Mouse (Mus musculus): Measurements from ENCODE around the gene 2610528J11Rik. TPM values are rescaled to one million over a fixed set of nuclear protein-coding genes. Genes with fewer than 3 reads are reported as not detected.

2610528J11Rik gene
- total RNA-seq, 2 experiments from 2014 or later, result not detected

DNA sequence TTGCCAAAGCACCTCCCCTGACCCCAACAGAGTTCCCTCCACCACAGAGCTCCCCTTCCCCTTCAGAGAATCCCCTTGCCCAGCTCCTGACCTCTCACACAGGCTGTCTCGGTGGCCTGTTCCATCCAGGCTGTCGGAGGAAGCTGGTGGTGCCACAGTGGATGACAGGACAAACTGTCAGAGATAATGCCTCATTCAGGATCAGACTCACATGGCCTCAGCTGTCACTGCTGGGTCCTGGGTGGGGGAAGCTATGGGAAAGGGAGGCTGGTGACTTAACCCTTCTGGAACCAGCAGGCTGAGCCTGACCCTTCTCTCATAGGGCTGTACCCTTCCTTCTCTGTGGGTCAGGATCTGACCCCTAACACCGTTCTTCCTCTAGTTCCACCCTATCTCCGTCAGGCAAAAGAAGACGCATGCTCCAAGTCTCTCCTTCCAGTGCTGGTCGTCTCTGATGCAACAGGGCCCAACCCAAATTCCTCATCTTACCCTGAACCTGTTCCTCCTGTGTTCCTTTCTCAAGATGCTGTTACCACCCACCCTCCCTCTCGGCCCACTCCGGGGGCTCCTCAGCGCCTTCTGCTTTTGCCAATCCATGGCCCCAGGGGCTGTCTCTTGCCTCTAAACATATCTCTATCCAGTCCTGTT lies 15.8 kb downstream of the 2610528J11Rik start:
- no peak for DNase-seq (ENCODE audit: low spot score)

DNA sequence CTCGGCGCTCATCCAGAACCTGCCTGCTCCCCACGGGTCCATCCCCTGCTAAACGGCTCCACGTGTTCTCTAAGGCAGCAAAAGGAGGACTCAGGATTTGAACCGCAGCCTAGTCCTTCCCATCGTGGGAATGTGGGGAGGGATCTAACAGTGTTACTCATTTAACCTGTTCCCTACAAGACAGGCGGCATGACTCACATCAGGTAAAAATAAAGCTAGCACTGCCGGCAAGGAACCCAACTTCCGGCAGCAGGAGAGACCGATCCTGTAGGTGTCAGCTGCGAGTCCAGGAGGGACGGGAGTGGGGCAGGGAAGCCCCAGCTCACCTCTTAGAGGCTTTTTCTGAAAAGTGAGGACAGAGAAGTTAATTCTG lies 16.3 kb downstream of the 2610528J11Rik start:
- no peak for DNase-seq (ENCODE audit: low spot score)

DNA sequence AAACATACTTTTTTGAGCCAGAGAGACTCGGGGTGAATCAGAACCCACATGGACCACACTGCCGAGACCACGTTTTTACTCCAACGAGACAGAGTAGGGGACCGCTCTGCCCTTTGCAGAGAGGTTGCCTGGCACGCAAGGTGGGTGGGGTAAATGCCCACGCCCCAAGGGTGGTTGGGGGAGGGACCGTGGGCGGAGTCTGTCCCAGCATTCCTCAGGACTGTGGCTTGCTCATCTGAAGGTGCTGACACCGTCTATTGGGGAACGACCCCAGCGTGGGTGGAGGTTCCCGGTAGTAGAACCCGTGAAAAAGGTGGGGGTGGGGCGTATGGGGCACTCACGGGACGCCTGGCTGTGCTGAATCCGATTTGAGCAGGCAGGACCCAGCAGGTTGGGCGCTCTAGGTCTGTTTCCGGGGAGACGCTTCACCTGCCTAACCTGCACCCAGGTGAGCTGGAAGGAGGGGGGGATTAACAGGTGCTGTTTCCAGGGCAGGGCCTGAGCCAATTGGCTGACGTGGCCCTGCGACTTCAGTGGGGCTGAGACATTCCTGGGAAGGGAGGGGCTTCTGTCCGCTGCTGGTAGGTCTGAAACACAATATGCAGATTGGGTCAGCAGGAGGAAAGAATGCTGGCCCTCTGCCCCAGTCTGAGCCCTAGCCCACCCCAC lies 16.9 kb downstream of the 2610528J11Rik start, which contains the start of gene Tmem125:
Tmem125 (minus strand) TSS at position 453 of the 669 bp plus-strand sequence.
- DNase-seq (ENCODE audit: low spot score), result no peak

DNA sequence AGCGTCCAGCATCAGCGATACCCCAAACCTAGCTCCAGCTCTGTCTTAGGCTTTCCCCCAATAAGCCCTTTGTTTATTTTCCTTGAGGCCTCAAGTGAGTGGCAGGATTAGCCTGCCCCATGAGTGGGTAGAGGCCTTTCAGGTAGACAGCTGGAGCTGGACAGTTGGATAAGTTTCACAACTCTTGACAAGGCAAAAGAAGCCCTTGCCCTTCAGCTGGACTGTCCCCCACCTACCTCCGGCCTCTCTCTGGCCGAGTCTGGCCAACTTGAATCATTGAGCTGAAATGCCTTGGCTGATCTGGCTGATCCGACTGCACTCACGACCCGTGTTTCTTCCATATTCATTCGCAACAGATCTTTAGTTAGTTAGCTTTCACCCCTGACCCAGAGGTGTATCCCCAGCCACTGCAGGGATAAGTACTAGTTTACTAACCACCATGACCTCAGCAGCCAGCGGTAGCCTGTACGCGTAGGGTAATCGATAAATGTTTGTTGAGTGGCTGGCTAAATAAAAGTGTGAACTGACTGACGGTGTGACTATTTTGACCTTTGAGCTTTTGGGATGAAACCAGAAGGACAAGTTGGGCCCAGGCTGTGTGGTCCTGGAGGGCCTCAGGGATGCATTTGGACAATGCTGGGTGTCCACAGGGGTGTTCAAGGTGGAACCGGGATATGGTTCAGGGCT lies 17.8 kb downstream of the 2610528J11Rik start:
- no peak for DNase-seq (ENCODE audit: low spot score)

DNA sequence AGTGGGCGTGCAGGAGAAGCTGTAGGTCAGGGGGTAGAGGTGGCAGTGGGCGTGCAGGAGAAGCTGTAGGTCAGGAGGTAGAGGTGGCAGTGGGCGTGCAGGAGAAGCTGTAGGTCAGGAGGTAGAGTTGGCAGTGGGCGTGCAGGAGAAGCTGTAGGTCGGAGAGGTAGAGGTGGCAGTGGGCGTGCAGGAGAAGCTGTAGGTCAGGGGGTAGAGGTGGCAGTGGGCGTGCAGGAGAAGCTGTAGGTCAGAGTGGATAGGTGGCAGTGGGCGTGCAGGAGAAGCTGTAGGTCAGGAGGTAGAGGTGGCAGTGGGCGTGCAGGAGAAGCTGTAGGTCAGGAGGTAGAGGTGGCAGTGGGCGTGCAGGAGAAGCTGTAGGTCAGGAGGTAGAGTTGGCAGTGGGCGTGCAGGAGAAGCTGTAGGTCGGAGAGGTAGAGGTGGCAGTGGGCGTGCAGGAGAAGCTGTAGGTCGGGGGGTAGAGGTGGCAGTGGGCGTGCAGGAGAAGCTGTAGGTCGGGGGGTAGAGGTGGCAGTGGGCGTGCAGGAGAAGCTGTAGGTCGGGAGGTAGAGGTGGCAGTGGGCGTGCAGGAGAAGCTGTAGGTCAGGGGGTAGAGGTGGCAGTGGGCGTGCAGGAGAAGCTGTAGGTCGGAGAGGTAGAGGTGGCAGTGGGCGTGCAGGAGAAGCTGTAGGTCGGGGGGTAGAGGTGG lies 20.8 kb downstream of the 2610528J11Rik start:
- peak; percentile 78 for DNase-seq (ENCODE audit: low spot score)

DNA sequence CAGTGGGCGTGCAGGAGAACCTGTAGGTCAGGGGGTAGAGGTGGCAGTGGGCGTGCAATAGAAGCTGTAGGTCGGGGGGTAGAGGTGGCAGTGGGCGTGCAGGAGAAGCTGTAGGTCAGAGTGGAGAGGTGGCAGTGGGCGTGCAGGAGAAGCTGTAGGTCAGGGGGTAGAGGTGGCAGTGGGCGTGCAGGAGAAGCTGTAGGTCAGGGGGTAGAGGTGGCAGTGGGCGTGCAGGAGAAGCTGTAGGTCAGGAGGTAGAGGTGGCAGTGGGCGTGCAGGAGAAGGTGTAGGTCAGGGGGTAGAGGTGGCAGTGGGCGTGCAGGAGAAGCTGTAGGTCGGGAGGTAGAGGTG lies 21.3 kb downstream of the 2610528J11Rik start:
- peak; percentile 51 for DNase-seq (ENCODE audit: low spot score)

DNA sequence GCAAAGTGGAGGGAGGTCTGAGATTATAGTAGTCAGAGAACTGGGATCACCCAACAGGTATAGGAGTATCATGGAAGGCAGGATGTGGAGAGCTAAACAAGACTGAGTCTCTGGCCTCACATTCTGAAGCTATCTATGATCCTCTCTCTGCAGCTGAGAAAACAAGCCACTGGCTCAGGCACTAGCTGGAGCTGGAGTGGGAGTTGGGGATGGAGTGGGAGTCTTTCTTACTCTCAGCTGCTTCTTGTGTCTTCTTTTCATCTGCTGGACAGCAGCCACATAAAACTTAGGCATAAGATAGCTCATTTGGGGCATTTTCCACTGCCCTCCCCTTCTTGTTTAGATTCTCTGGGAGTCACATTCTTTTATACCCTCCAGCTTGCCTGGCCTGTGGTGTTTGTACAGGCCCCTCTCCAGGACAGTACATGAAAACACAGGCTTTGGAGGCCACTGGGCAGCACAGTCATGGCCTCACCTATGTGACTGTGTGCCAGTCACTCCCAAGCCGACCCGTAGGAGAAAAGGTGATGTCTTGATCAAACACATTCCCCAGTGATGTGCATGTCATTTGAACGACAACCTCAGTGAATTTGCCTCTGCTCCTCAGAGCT lies 26.3 kb downstream of the 2610528J11Rik start:
- DNase-seq (ENCODE audit: low spot score), result no peak

DNA sequence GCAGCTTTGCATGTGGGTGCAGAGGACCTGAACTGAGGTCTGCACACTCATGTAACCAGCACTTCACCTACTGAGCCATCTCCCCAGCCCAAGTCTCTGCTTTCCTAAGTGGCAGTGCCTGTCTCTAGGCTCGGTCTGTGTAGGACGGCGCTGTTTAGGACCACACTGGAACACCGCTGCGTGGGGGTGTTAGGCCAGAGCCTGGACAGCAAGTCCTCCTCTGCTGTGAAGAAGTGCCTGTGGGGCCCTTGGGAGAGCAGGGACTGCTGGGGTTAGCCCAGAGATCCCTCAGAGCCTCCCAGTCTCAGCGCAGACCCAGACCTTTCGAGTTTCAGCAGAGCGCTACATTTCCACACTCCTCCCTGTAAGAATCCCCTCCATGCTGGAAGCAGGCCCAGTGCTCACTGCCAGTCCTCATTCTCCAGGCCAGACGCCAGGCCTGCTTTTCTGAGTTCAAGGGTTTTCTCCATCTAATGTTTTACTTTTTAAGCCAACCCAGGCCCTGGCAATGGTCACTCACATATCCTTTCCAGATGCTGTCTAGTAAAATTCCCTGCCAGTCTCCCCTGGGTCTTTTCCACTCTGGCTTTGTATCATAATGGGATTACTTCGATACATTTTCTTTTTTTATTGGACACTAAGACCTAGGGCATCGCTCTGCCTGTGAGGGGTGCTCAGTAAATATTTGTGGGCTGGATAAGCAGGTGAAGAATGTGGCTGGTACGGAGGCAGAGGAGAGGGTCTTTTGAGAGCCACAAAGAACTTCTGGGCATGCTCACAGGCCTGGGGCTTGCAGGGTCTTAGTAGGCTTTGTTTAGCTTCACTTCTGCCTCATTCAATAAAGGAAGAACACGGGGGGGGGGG lies 37.5 kb downstream of the 2610528J11Rik start:
- no peak for DNase-seq (ENCODE audit: low spot score)

DNA sequence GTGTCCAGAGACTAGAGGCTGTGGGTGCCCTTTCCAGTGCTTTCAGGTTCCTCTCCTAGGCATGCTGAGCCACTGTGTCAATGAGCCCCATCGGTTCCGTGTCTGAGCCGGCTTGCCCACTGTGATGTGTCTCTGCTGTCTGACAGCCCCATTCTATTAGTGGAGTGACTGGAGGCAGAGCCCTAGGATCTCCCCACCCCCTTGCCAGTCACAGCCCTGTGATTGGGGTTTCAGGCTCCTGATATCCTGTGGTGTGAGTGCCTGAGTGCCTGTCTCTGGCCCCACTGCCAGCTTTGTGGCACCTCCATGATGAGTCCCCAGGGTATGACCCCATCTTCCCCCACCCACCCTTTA lies 38.1 kb downstream of the 2610528J11Rik start:
- DNase-seq (ENCODE audit: low spot score), result no peak

DNA sequence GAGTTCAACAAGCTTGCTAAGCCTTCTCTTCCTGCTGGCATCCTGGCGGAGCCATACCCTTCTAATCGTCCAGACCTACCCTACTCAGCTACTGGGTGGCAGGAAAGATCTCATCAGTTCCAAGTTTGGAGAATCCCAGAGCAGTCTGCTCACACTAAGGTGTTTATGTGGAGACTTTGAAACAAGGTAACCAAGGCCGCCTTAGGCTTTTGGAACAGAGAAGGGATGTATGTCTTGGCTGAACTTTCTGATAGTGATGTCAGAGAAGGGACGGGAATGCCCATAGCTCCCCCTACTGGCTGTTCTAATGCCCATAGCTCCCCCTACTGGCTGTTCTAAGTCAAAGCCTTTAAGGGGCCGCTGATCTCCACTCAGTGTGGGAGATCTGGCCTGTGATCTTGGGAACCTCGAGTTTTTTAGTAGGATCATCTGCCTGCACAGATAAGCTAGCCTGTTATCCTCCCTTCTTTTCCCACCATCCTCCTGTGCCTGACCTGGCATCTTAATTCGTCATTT lies 39.4 kb downstream of the 2610528J11Rik start:
- DNase-seq (ENCODE audit: low spot score), result no peak

DNA sequence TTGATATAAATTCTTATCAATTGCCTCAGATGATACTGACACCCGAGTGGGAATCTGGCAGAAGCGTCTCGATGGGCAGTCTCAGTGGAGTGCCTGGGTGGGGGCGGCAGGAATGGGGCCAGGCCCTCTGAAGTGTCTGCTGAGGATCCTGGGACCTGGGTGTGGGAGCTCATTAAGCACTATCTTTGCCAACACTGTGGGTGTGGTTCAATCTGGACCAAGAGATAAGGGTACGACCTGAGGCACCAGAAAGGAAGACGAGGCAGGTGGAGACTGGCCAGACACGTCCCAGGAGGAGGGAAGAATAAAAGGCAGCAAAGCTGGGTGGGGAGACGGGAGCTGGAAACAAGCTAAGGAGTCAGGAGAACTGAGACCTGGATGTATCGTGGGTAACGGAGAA lies 41.9 kb downstream of the 2610528J11Rik start:
- DNase-seq (ENCODE audit: low spot score), result no peak

DNA sequence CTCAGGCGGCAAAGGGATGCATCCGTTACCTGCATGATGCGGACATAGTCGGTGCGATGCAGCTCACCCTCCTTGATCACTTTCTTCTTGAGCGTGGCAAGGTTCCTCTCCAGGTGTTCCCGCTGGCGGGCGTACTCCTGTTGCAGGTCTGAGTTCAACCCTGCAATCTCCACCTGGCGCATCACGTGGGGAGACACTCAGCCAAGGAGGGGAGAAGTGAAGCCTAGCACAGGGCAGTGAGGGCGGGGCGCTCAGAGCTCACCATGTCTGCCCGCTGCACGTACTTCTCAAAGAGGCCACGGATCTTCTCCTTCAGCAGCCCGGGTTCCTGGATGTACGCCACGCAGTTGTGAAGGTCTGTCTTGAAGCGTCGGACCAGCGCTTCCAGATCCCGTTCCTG lies 42.5 kb downstream of the 2610528J11Rik start:
- no peak for DNase-seq (ENCODE audit: low spot score)

DNA sequence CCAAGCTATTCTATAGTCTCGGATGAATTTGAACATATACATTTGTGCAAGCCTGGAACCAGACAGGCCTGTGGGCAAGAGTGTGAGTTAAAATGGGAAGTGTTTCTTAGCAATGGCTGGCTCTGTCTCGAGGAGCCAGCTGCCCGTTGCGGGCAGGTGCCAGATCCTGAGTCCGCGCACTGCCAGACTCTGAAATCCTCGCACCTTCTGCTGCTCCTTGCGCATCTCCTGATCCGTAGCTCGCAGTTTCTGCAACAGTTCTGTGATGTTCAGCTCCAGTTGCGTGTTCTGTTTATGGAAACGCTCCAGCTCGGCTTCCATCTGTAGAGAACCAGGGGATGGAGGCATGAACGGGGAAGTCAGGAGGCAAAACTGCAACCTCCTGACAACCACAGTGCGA lies 44.6 kb downstream of the 2610528J11Rik start:
- no peak for DNase-seq (ENCODE audit: low spot score)

DNA sequence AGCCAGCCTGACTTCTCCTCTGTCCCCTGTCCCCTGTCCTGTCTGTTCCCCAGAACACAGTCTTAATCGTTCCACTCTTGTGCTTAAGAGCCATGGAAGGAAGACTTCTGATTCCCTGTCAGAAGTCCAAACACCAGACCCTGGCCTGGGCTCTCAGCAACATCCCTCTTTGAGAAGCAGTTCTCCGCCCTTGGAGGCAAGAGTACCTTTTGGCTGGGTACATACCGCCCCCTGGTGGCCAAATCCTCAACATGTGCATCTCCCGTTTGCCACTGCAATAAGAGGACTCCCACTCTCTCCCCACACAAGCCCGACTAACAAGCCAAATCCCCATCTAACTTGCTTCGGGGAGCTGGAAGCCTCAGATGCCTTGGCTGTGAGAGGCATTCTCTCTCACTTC lies 49.3 kb downstream of the 2610528J11Rik start:
- peak; percentile 39 for DNase-seq (ENCODE audit: low spot score)

DNA sequence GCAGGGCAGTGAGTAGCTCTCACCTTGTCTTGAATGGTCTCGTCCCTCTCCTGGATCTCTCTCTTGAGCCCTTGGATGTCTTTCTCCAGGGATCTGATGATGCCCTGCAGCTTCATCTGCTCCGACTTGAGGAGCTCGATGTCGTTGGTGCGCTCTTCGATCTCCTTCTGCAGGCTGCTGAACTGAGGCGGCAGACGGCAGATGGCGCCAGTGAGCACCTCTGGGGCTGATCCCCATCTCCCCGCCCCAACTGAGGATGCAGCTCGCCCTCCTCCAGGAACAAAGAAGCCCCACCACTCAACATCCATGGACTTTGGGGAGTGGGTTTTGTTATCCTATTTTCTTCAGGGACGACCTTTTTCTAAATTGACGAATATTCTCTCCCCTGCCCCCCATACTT lies 52.5 kb downstream of the 2610528J11Rik start:
- DNase-seq (ENCODE audit: low spot score), result no peak

Other genes starting within 250 kb of the 2610528J11Rik start
- 1 to 10 TPM; 2.0 to 2.2 TPM for gene Ptprf, start 235.6 kb upstream of the 2610528J11Rik start, total RNA-seq (2021)
- 1 to 10 TPM; 4.6 to 5.6 TPM for gene Szt2, start 117.7 kb upstream of the 2610528J11Rik start, total RNA-seq (2021)
- gene Med8, start 117.7 kb upstream of the 2610528J11Rik start, total RNA-seq (2021), result 10 to 100 TPM; 38.6 to 39.2 TPM
- 1 to 10 TPM; 5.0 to 6.9 TPM for gene Elovl1, start 98.9 kb upstream of the 2610528J11Rik start, total RNA-seq (2021)
- gene Cdc20, start 89.6 kb upstream of the 2610528J11Rik start, total RNA-seq (2021), result under 1 TPM in 1 of 2 experiments, not detected in 1; 0.32 TPM
- gene Mpl, start 69.5 kb upstream of the 2610528J11Rik start, total RNA-seq (2021), result not detected
- 10 to 100 TPM; 11.0 to 14.3 TPM for gene Tie1, start 36.9 kb upstream of the 2610528J11Rik start, total RNA-seq (2021)
- not detected for gene Tmem125, start 17.0 kb downstream of the 2610528J11Rik start, total RNA-seq (2021)
- not detected for gene Cfap57, start 93.8 kb downstream of the 2610528J11Rik start, total RNA-seq (2021)
- 10 to 100 TPM; 23.6 to 26.9 TPM for gene Ebna1bp2, start 93.8 kb downstream of the 2610528J11Rik start, total RNA-seq (2021)
- not detected for gene Olfr62, start 132.0 kb downstream of the 2610528J11Rik start, total RNA-seq (2021)
- not detected for gene Olfr1342, start 165.8 kb downstream of the 2610528J11Rik start, total RNA-seq (2021)
- not detected for gene Olfr1341, start 176.5 kb downstream of the 2610528J11Rik start, total RNA-seq (2021)
- not detected for gene Olfr1340, start 193.1 kb downstream of the 2610528J11Rik start, total RNA-seq (2021)
- not detected for gene Olfr1339, start 205.2 kb downstream of the 2610528J11Rik start, total RNA-seq (2021)
- gene Olfr1338, start 231.7 kb downstream of the 2610528J11Rik start, total RNA-seq (2021), result not detected